Mouse (Mus musculus) ES-E14 (cell line): ENCODE data around the gene Clcc1.

ENCODE experiments used
- HCFC1 ChIP-seq: IDR thresholded peaks from 2 replicates; pipeline ENCODE4 v1.6.1; 2012; ENCODE audit warnings: low read length, inconsistent platforms, borderline replicate concordance; ENCODE audit not compliant: insufficient read depth
- ZNF384 ChIP-seq: IDR thresholded peaks from 2 replicates; pipeline ENCODE4 v1.6.1; 2012; ENCODE audit warnings: low read depth, low read length, inconsistent platforms

GRCm38 (mm10) chr3:108640998-108641397, 12.7 kb upstream of the Clcc1 start:
- TF ChIP-seq HCFC1, result no peak
- TF ChIP-seq ZNF384, result no peak
